Mouse (Mus musculus) thymus, postnatal 36 days (tissue): ENCODE data around the gene Arhgdia.

ENCODE experiments used
- DNase-seq, 2 experiments: peaks; one replicate each; pipeline ENCODE4 v3.0.0; 2022; ENCODE audit warnings: mixed read lengths in 2 of 2

Gene Arhgdia

GRCm38 (mm10) chr11:120549986-120550809, 31.2 kb downstream of the Arhgdia start:
- peak in 1 of 2 experiments; percentile 32 for DNase-seq

- DNase-seq = peak; percentile 94 to 96
These were observed 32.1 kb downstream of the Arhgdia start, which contains the start of gene Mcrip1 for GRCm38 (mm10) chr11:120549168-120549945. Gene Mcrip1, minus strand, starts transcription at chr11:120549727.

GRCm38 (mm10) chr11:120548786-120549167, 32.6 kb downstream of the Arhgdia start:
- DNase-seq = no peak

- DNase-seq = no peak
These were observed 33.2 kb downstream of the Arhgdia start for GRCm38 (mm10) chr11:120548214-120548613.

- peak; percentile 16 to 26 for DNase-seq
These were observed 34.0 kb downstream of the Arhgdia start for GRCm38 (mm10) chr11:120547469-120547868.

- DNase-seq = no peak
These were observed 35.5 kb downstream of the Arhgdia start for GRCm38 (mm10) chr11:120545964-120546363.

- no peak for DNase-seq
These were observed 39.0 kb downstream of the Arhgdia start for GRCm38 (mm10) chr11:120542376-120542775.

GRCm38 (mm10) chr11:120541907-120542306, 39.5 kb downstream of the Arhgdia start:
- peak; percentile 29 to 32 for DNase-seq

GRCm38 (mm10) chr11:120539285-120540014, 42.0 kb downstream of the Arhgdia start:
- no peak for DNase-seq

- no peak for DNase-seq
These were observed 42.5 kb downstream of the Arhgdia start for GRCm38 (mm10) chr11:120538955-120539284.

- no peak for DNase-seq
These were observed 42.9 kb downstream of the Arhgdia start for GRCm38 (mm10) chr11:120538485-120538884.

- DNase-seq = no peak
These were observed 45.6 kb downstream of the Arhgdia start for GRCm38 (mm10) chr11:120535804-120536203.

- DNase-seq = no peak
These were observed 46.3 kb downstream of the Arhgdia start for GRCm38 (mm10) chr11:120535145-120535544.

- DNase-seq = no peak
These were observed 47.3 kb downstream of the Arhgdia start for GRCm38 (mm10) chr11:120534093-120534492.

GRCm38 (mm10) chr11:120531646-120532045, 49.8 kb downstream of the Arhgdia start:
- no peak for DNase-seq

GRCm38 (mm10) chr11:120530085-120530964, 51.1 kb downstream of the Arhgdia start, which contains the start of gene Gcgr:
Gene Gcgr, plus strand, starts transcription at chr11:120530699.
- no peak for DNase-seq

- no peak for DNase-seq
These were observed 52.5 kb downstream of the Arhgdia start for GRCm38 (mm10) chr11:120528903-120529302.
